In genomic region chr11:117390774-117391534, GRCm38 (mm10) we compare ENCODE assay signal across 18 mouse cellular contexts.
DNase-seq lines count a peak whose midpoint lies in the region; ATAC-seq lines count a peak whose summit lies in the region.
"Had no signal": no experiment of that assay in that cellular context is flagged by ENCODE, and none has a peak within 500 bp of the region (broad histone marks: within the 10 kb centered on the region; RNA-seq: fewer than 3 reads in every experiment).

No protein-coding gene starts in this region.

- 24% methylated on average over 7 of the region's 7 CpGs for WGBS in forebrain, embryonic 10.5 days
- 31% methylated on average over 7 of the region's 7 CpGs for WGBS in forebrain, embryonic 13.5 days
- 8% methylated on average over 7 of the region's 7 CpGs for WGBS in kidney, embryonic 14.5 days
- WGBS in midbrain, embryonic 10.5 days = 21% methylated on average over 7 of the region's 7 CpGs
- 28% methylated on average over 7 of the region's 7 CpGs for WGBS in midbrain, embryonic 16.5 days

- peak overlapping the region; percentile 40; the same call in 1 of the 2 replicates for H3K27ac ChIP-seq in forebrain, embryonic 10.5 days
- no peak overlapping the region for H3K27ac ChIP-seq in forebrain, embryonic 13.5 days
- H3K27ac ChIP-seq in kidney, embryonic 14.5 days (ENCODE audit: low read depth, low read length) = no peak overlapping the region
- H3K27ac ChIP-seq in midbrain, embryonic 10.5 days (replicated peaks) = peak overlapping the region; percentile 59
- no peak overlapping the region for H3K27ac ChIP-seq in midbrain, embryonic 16.5 days (ENCODE audit: low read length)
- H3K27ac ChIP-seq: forebrain, embryonic 15.5 days; intestine, embryonic 15.5 days; layer of hippocampus, adult 2 months; liver, embryonic 13.5 days had no signal

- H3K4me2 ChIP-seq in forebrain, embryonic 13.5 days = no peak overlapping the region
- no peak overlapping the region for H3K4me2 ChIP-seq in kidney, embryonic 14.5 days (replicated peaks; ENCODE audit: low read depth, low read length)
- H3K4me2 ChIP-seq in midbrain, embryonic 16.5 days (ENCODE audit: low read length) = no peak overlapping the region
- H3K4me2 ChIP-seq: forebrain, embryonic 15.5 days; intestine, embryonic 15.5 days; liver, embryonic 13.5 days; lung, embryonic 14.5 days had no signal

- H3K9ac ChIP-seq in forebrain, embryonic 13.5 days = no peak overlapping the region
- no peak overlapping the region for H3K9ac ChIP-seq in kidney, embryonic 14.5 days (ENCODE audit: low read depth, low read length)
- no peak overlapping the region for H3K9ac ChIP-seq in midbrain, embryonic 16.5 days (ENCODE audit: low read depth, low read length)
- H3K9ac ChIP-seq: forebrain, embryonic 15.5 days; intestine, embryonic 15.5 days; liver, embryonic 13.5 days; lung, embryonic 14.5 days had no signal

- no peaks in the 10 kb centered on the region for H3K9me3 ChIP-seq in forebrain, embryonic 10.5 days
- H3K9me3 ChIP-seq in forebrain, embryonic 13.5 days (replicated peaks) = no peaks in the 10 kb centered on the region
- H3K9me3 ChIP-seq in kidney, embryonic 14.5 days (ENCODE audit: control insufficient read depth, low read length) = no peaks in the 10 kb centered on the region
- no peaks in the 10 kb centered on the region for H3K9me3 ChIP-seq in midbrain, embryonic 10.5 days (replicated peaks)
- no peaks in the 10 kb centered on the region for H3K9me3 ChIP-seq in midbrain, embryonic 16.5 days (replicated peaks; ENCODE audit: control insufficient read depth, low read length, poor library complexity, severe bottlenecking)
- H3K9me3 ChIP-seq: forebrain, embryonic 15.5 days; G1E; intestine, embryonic 15.5 days; liver, embryonic 13.5 days had no signal

- H3K4me1 ChIP-seq in forebrain, embryonic 10.5 days = peaks cover 62% of the 10 kb centered on the region
- peaks cover 37% of the 10 kb centered on the region for H3K4me1 ChIP-seq in forebrain, embryonic 13.5 days
- H3K4me1 ChIP-seq in kidney, embryonic 14.5 days (ENCODE audit: control insufficient read depth, insufficient read depth, low read length) = peaks cover 36% of the 10 kb centered on the region
- peaks cover 51% of the 10 kb centered on the region for H3K4me1 ChIP-seq in midbrain, embryonic 10.5 days
- H3K4me1 ChIP-seq in midbrain, embryonic 16.5 days (ENCODE audit: control insufficient read depth, insufficient read depth, low read length) = peaks cover 29% of the 10 kb centered on the region

- no peak for ATAC-seq in forebrain, embryonic 13.5 days
- peak; percentile 75 for ATAC-seq in kidney, embryonic 14.5 days (ENCODE audit: low FRiP score, low TSS enrichment)
- no peak for ATAC-seq in midbrain, embryonic 16.5 days
- peak; percentile 51 for ATAC-seq in megakaryocyte progenitor cell, adult 5-6 weeks (replicated peaks; ENCODE audit: poor library complexity)
- ATAC-seq: activated CD4-positive, CD25-positive, alpha-beta regulatory T cell, adult 4 months; forebrain, embryonic 15.5 days; hindbrain, embryonic 16.5 days had no signal

- peaks cover 67% of the 10 kb centered on the region for H3K27me3 ChIP-seq in forebrain, embryonic 10.5 days (ENCODE audit: poor library complexity, severe bottlenecking)
- peaks cover 18% of the 10 kb centered on the region for H3K27me3 ChIP-seq in forebrain, embryonic 13.5 days
- H3K27me3 ChIP-seq in kidney, embryonic 14.5 days (ENCODE audit: control insufficient read depth, insufficient read depth, low read length) = peaks cover 31% of the 10 kb centered on the region
- peaks cover 66% of the 10 kb centered on the region for H3K27me3 ChIP-seq in midbrain, embryonic 10.5 days (ENCODE audit: low read depth, poor library complexity, severe bottlenecking)
- H3K27me3 ChIP-seq in midbrain, embryonic 16.5 days (ENCODE audit: control insufficient read depth, insufficient read depth, low read depth, low read length) = no peaks in the 10 kb centered on the region
- H3K27me3 ChIP-seq: forebrain, embryonic 15.5 days had no signal

- no peaks in the 10 kb centered on the region for H3K36me3 ChIP-seq in forebrain, embryonic 10.5 days (replicated peaks)
- H3K36me3 ChIP-seq in forebrain, embryonic 13.5 days (ENCODE audit: poor library complexity, severe bottlenecking) = no peaks in the 10 kb centered on the region
- no peaks in the 10 kb centered on the region for H3K36me3 ChIP-seq in kidney, embryonic 14.5 days (ENCODE audit: control insufficient read depth, insufficient read depth, low read length)
- H3K36me3 ChIP-seq in midbrain, embryonic 10.5 days = no peaks in the 10 kb centered on the region
- H3K36me3 ChIP-seq in midbrain, embryonic 16.5 days (ENCODE audit: control insufficient read depth, insufficient read depth, low read length) = no peaks in the 10 kb centered on the region
- H3K36me3 ChIP-seq: forebrain, embryonic 15.5 days; G1E; intestine, embryonic 15.5 days; liver, embryonic 13.5 days had no signal

- DNase-seq in forebrain, embryonic 10.5 days (ENCODE audit: extremely low spot score, low spot score) = no peak
- no peak for DNase-seq in kidney, postnatal 25 days
- no peak for DNase-seq in midbrain, embryonic 10.5 days (ENCODE audit: low spot score)
- DNase-seq in left cerebral cortex, adult 11 months (ENCODE audit: low spot score) = no peak
- DNase-seq: embryo, embryonic 11 days; liver, embryonic 13.5 days; lung, embryonic 14.5 days; thymus, postnatal 4 days had no signal

- no peak overlapping the region for H3K4me3 ChIP-seq in forebrain, embryonic 10.5 days
- H3K4me3 ChIP-seq in forebrain, embryonic 13.5 days = no peak overlapping the region
- H3K4me3 ChIP-seq in kidney, embryonic 14.5 days (ENCODE audit: low read length) = no peak overlapping the region
- no peak overlapping the region for H3K4me3 ChIP-seq in midbrain, embryonic 10.5 days
- no peak overlapping the region for H3K4me3 ChIP-seq in midbrain, embryonic 16.5 days (ENCODE audit: low read depth, low read length)
- H3K4me3 ChIP-seq: forebrain, embryonic 15.5 days; intestine, embryonic 15.5 days; layer of hippocampus, adult 2 months; liver, embryonic 13.5 days had no signal

Comparison
In these comparisons a context has a peak if more than half of its experiments do, and no peak if none do; other contexts are left out.
1. H3K27ac ChIP-seq: peak in forebrain, embryonic 10.5 days (single experiment) and midbrain, embryonic 10.5 days (single experiment); none in forebrain, embryonic 13.5 days (single experiment), kidney, embryonic 14.5 days (single experiment) and midbrain, embryonic 16.5 days (single experiment).
2. ATAC-seq: peak in kidney, embryonic 14.5 days (single experiment) and megakaryocyte progenitor cell, adult 5-6 weeks (single experiment); none in forebrain, embryonic 13.5 days (single experiment) and midbrain, embryonic 16.5 days (single experiment).